Mouse (Mus musculus) lung, embryonic 15.5 days (tissue): ENCODE data around the gene Arhgef38. TPM values are rescaled to one million over a fixed set of nuclear protein-coding genes. Genes with fewer than 3 reads are reported as not detected.

Experiments
- ATAC-seq: fragments of 200-750 bp; cut with Nextera tagmentation; 2 replicates; pipeline ENCODE4 v1.8.0; 2017; ENCODE audit warnings: moderate number of reproducible peaks, borderline replicate concordance; ENCODE audit not compliant: low FRiP score, low TSS enrichment; ENCODE audit errors: extremely low read depth
- H3K27ac ChIP-seq: fragments of 300-500 bp; sonication (generic); 2 replicates; pipeline ENCODE4 v1.5.1; 2015; ENCODE audit warnings: moderate library complexity, mild to moderate bottlenecking, inconsistent platforms
- H3K27me3 ChIP-seq: fragments of 300-500 bp; sonication (generic); 2 replicates; pipeline ENCODE4 v1.6.1; 2015; ENCODE audit warnings: inconsistent platforms
- H3K36me3 ChIP-seq: fragments of 300-500 bp; sonication (generic); 2 replicates; pipeline ENCODE4 v1.6.1; 2015; ENCODE audit warnings: inconsistent platforms
- H3K4me1 ChIP-seq: fragments of 300-500 bp; sonication (generic); 2 replicates; pipeline ENCODE4 v1.6.1; 2015; ENCODE audit warnings: inconsistent platforms
- H3K4me2 ChIP-seq: fragments of 300-500 bp; sonication (generic); 2 replicates; pipeline ENCODE4 v1.6.1; 2015; ENCODE audit warnings: inconsistent platforms, mild to moderate bottlenecking, moderate library complexity
- H3K4me3 ChIP-seq: fragments of 300-500 bp; sonication (generic); 2 replicates; pipeline ENCODE4 v1.5.1; 2015; ENCODE audit warnings: mild to moderate bottlenecking, inconsistent platforms
- H3K9ac ChIP-seq: fragments of 300-500 bp; sonication (generic); 2 replicates; pipeline ENCODE4 v1.6.1; 2015; ENCODE audit warnings: inconsistent platforms
- H3K9me3 ChIP-seq: fragments of 300-500 bp; sonication (generic); 2 replicates; pipeline ENCODE4 v1.6.1; 2016; ENCODE audit warnings: inconsistent platforms
- WGBS: fragments of 180-500 bp; shearing (Covaris S2); methylation state at CpG from one replicate; pipeline ENCODE4 v1.1.7; 2015; 5-methylcytosine and 5-hydroxymethylcytosine counted together
- polyA plus RNA-seq: library from polyadenylated mRNA; unstranded; fragments of >200 nt; fragmentation: Nextera tagmentation; extraction: Ambion mirVana; gene quantifications from 2 replicates; pipeline ENCODE4 v1.2.1, GENCODE M21; 2015

The Arhgef38 gene
- polyA plus RNA-seq, 1 experiment from 2014 or later = 1.1 TPM

DNA sequence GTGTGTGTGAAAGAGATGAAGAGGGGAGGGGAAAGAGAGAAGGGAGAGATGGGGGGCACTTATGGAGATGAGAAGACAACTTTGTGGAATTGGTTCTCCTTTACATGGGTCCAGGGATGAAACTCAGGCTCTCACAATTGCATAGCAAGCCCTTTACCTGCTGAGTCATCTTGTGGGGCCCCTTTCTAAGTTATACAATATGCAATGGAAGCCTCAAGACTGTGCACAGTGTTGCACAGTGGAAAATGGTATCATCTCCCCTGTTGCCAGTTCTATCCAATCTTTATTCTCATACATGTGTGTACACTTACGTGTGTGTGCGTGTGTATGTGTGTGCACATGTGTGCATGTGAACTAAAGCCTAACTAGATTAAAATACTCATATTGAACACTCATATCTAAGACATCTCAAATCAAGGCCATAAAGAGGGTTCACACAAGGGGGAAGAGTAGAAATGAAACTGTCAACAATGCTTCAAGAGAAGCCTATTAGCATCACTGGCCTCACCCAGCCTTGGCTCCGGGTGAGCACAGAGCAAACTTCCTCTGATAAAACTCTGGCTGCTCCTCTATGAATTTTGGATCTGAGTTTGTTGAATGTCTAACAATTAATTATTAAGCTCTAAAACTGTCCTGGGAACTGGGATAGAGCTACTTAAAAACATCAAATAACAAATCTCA lies 21.2 kb downstream of the Arhgef38 start:
- no peak overlapping the region for H3K9ac ChIP-seq
- no peak overlapping the region for H3K27ac ChIP-seq
- no peak overlapping the region for H3K4me3 ChIP-seq
- WGBS = 76% methylated on average over 3 of the region's 3 CpGs
- no peaks in the 10 kb centered on the region for H3K4me1 ChIP-seq
- no peak overlapping the region for H3K4me2 ChIP-seq
- no peak for ATAC-seq
- no peaks in the 10 kb centered on the region for H3K36me3 ChIP-seq
- no peaks in the 10 kb centered on the region for H3K27me3 ChIP-seq
- H3K9me3 ChIP-seq = no peaks in the 10 kb centered on the region

GRCm38 (mm10) chr3:133211324-133211723 lies 23.4 kb downstream of the Arhgef38 start:
- H3K4me1 ChIP-seq = no peaks in the 10 kb centered on the region
- 64% methylated on average over 3 of the region's 3 CpGs for WGBS
- no peaks in the 10 kb centered on the region for H3K27me3 ChIP-seq
- H3K9me3 ChIP-seq = no peaks in the 10 kb centered on the region
- H3K9ac ChIP-seq = no peak overlapping the region
- no peak overlapping the region for H3K4me3 ChIP-seq
- H3K36me3 ChIP-seq = no peaks in the 10 kb centered on the region
- H3K4me2 ChIP-seq = no peak overlapping the region
- no peak overlapping the region for H3K27ac ChIP-seq
- ATAC-seq = no peak

- Histone ChIP-seq H3K27ac (no peak overlapping the region), H3K4me1 (no peaks in the 10 kb centered on the region), H3K36me3 (no peaks in the 10 kb centered on the region), H3K4me2 (no peak overlapping the region), H3K9me3 (no peaks in the 10 kb centered on the region), H3K27me3 (no peaks in the 10 kb centered on the region), H3K9ac (no peak overlapping the region), H3K4me3 (no peak overlapping the region)
- no peak for ATAC-seq
- 71% methylated on average over 2 of the region's 2 CpGs for WGBS
Observed at GRCm38 (mm10) chr3:133203713-133204112, 31.0 kb downstream of the Arhgef38 start.

- 90% methylated on average over 13 of the region's 13 CpGs for WGBS
- Histone ChIP-seq H3K4me1 (no peaks in the 10 kb centered on the region), H3K9me3 (no peaks in the 10 kb centered on the region), H3K4me2 (no peak overlapping the region), H3K4me3 (no peak overlapping the region), H3K27me3 (no peaks in the 10 kb centered on the region), H3K9ac (no peak overlapping the region), H3K36me3 (no peaks in the 10 kb centered on the region), H3K27ac (no peak overlapping the region)
- ATAC-seq = no peak
Observed at GRCm38 (mm10) chr3:133202171-133202570, 32.6 kb downstream of the Arhgef38 start.

DNA sequence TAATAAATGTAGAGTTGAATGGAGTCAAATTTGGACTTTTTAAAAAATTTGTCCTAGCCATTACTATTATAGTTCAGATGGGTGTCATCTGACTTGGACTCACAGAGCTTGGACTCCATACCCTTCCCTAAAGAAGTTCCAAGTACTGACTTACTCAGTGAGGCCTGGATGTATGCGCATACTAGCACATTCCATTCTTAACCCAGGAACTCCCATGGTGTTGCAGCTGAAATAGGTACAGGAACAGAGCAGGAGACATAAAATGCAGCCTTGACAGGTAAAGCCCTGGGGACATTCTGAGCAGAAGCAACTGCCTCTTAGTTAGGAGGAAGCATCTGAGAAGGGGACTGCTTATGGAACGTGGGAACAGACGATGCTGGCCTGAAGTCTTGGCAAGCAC lies 45.8 kb downstream of the Arhgef38 start:
- H3K36me3 ChIP-seq = no peaks in the 10 kb centered on the region
- H3K9me3 ChIP-seq = no peaks in the 10 kb centered on the region
- no peaks in the 10 kb centered on the region for H3K4me1 ChIP-seq
- no peak overlapping the region for H3K27ac ChIP-seq
- no peak overlapping the region for H3K9ac ChIP-seq
- no peak overlapping the region for H3K4me3 ChIP-seq
- H3K27me3 ChIP-seq = no peaks in the 10 kb centered on the region
- no peak for ATAC-seq
- no peak overlapping the region for H3K4me2 ChIP-seq
- WGBS = 79% methylated on average over 3 of the region's 3 CpGs

DNA sequence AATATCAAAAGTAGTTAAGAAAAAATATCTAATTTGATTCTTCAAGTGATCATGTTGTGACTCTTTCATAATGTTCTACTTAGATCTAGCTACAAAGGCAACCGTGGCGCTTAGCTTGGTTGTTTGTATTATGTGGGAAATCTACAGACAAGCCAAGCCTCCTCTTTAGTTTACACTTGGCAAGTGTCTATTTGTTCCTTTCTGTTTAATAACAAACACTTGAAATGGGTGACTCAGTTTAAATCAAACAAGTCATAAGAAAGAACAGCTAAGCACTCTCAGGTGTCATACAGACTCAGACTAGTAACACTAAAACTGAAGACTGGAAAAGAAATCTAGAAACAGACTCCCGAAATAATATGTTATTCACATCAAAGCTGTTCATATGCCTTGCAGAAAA lies 47.2 kb downstream of the Arhgef38 start:
- H3K4me2 ChIP-seq = no peak overlapping the region
- H3K36me3 ChIP-seq = no peaks in the 10 kb centered on the region
- H3K4me1 ChIP-seq = no peaks in the 10 kb centered on the region
- H3K9ac ChIP-seq = no peak overlapping the region
- H3K4me3 ChIP-seq = no peak overlapping the region
- no peak for ATAC-seq
- 62% methylated on average over 3 of the region's 3 CpGs for WGBS
- H3K27ac ChIP-seq = no peak overlapping the region
- no peaks in the 10 kb centered on the region for H3K9me3 ChIP-seq
- no peaks in the 10 kb centered on the region for H3K27me3 ChIP-seq

GRCm38 (mm10) chr3:133176033-133176750 lies 58.6 kb downstream of the Arhgef38 start:
- ATAC-seq = no peak
- H3K9me3 ChIP-seq = no peaks in the 10 kb centered on the region
- no peak overlapping the region for H3K27ac ChIP-seq
- H3K4me3 ChIP-seq = no peak overlapping the region
- WGBS = 62% methylated on average over 12 of the region's 12 CpGs
- no peak overlapping the region for H3K4me2 ChIP-seq
- H3K4me1 ChIP-seq = no peaks in the 10 kb centered on the region
- H3K27me3 ChIP-seq = no peaks in the 10 kb centered on the region
- H3K9ac ChIP-seq = no peak overlapping the region
- H3K36me3 ChIP-seq = no peaks in the 10 kb centered on the region

- H3K36me3 ChIP-seq = no peaks in the 10 kb centered on the region
- H3K27me3 ChIP-seq = no peaks in the 10 kb centered on the region
- H3K4me1 ChIP-seq = no peaks in the 10 kb centered on the region
- no peak overlapping the region for H3K4me2 ChIP-seq
- no peak overlapping the region for H3K9ac ChIP-seq
- no peak for ATAC-seq
- 81% methylated on average over 4 of the region's 4 CpGs for WGBS
- no peak overlapping the region for H3K27ac ChIP-seq
- H3K9me3 ChIP-seq = no peaks in the 10 kb centered on the region
- no peak overlapping the region for H3K4me3 ChIP-seq
Observed at GRCm38 (mm10) chr3:133172291-133172690, 62.5 kb downstream of the Arhgef38 start.

DNA sequence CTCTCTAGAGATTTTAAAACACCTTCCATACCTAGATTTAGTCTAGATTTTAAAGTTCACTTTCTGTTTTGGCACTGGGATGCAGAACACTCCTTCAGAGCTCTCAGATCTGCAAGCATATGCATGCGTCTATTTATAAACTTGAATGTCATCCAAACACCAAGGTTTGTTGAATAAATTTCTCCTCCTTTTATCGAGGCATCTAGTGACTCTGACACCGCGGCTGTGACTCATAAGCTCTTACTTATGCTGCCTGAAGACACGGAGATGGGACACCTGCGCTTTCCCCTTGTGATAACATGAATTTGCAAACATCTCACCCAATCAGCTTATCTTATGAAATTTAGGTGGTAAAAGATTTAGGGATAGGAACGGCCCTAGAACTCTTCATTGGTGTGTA lies 65.0 kb downstream of the Arhgef38 start:
- H3K4me2 ChIP-seq = no peak overlapping the region
- H3K27me3 ChIP-seq = no peaks in the 10 kb centered on the region
- H3K4me3 ChIP-seq = no peak overlapping the region
- no peak for ATAC-seq
- 63% methylated on average over 7 of the region's 7 CpGs for WGBS
- H3K9ac ChIP-seq = no peak overlapping the region
- no peaks in the 10 kb centered on the region for H3K9me3 ChIP-seq
- no peaks in the 10 kb centered on the region for H3K36me3 ChIP-seq
- H3K27ac ChIP-seq = no peak overlapping the region
- H3K4me1 ChIP-seq = no peaks in the 10 kb centered on the region

- 78% methylated on average over 6 of the region's 6 CpGs for WGBS
- Histone ChIP-seq H3K36me3 (no peaks in the 10 kb centered on the region), H3K9ac (no peak overlapping the region), H3K27ac (no peak overlapping the region), H3K4me3 (no peak overlapping the region), H3K4me1 (no peaks in the 10 kb centered on the region), H3K4me2 (no peak overlapping the region), H3K9me3 (no peaks in the 10 kb centered on the region), H3K27me3 (no peaks in the 10 kb centered on the region)
- no peak for ATAC-seq
Observed at GRCm38 (mm10) chr3:133167550-133167949, 67.2 kb downstream of the Arhgef38 start.

- Histone ChIP-seq H3K36me3 (no peaks in the 10 kb centered on the region), H3K27me3 (no peaks in the 10 kb centered on the region), H3K9me3 (no peaks in the 10 kb centered on the region), H3K9ac (no peak overlapping the region), H3K4me3 (no peak overlapping the region), H3K4me2 (no peak overlapping the region), H3K4me1 (no peaks in the 10 kb centered on the region), H3K27ac (no peak overlapping the region)
- ATAC-seq = no peak
- whole genome bisulfite sequencing = 15% methylated on average over 1 of the region's 1 CpGs
Observed at GRCm38 (mm10) chr3:133165130-133165529, 69.6 kb downstream of the Arhgef38 start.

DNA sequence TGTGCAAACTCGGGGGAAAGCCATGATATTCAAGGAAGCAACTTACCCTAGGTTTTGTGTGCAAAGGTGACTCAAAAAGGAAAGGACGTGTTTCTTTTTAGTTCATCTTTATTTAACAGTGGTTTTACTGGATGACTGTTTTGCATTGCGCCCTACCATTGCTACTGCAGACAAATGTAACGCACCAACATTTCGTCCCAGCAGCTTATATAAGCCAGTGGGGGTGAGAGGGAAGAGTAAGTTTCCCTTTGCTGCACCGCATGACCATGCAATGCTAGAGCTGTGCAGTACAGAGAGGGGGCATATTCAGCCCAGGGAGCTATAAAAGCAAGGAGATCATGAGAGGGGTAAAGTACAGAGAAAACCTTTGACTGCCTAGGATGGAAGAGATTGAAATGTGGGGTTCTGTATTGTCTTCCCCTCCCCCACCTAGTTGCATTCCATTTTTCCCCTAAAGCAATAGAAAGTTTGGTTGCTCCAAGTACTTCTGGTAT lies 70.8 kb downstream of the Arhgef38 start:
- no peak overlapping the region for H3K4me2 ChIP-seq

More for the DNA sequence above, 70.8 kb downstream of the Arhgef38 start:
- no peaks in the 10 kb centered on the region for H3K36me3 ChIP-seq
- no peaks in the 10 kb centered on the region for H3K27me3 ChIP-seq
- H3K4me3 ChIP-seq = no peak overlapping the region
- 84% methylated on average over 6 of the region's 6 CpGs for WGBS
- H3K9ac ChIP-seq = no peak overlapping the region
- H3K4me1 ChIP-seq = no peaks in the 10 kb centered on the region
- no peaks in the 10 kb centered on the region for H3K9me3 ChIP-seq
- ATAC-seq = no peak
- no peak overlapping the region for H3K27ac ChIP-seq
